Mouse (Mus musculus) hindbrain, embryonic 11.5 days (tissue): Measurements from ENCODE around the gene Adamtsl3. TPM values are rescaled to one million over a fixed set of nuclear protein-coding genes. Genes with fewer than 3 reads are reported as not detected.

ENCODE experiments used
- ATAC-seq: fragments of 200-750 bp; cut with Nextera tagmentation; 2 replicates; pipeline ENCODE4 v1.8.0; 2017; ENCODE audit warnings: mild to moderate bottlenecking, moderate TSS enrichment, moderate library complexity; ENCODE audit not compliant: low FRiP score
- DNase-seq: peaks from one replicate; pipeline ENCODE4 v3.0.0-alpha.2; 2015; ENCODE audit warnings: low spot score
- H3K27ac ChIP-seq: fragments of 300-500 bp; sonication (generic); 2 replicates; pipeline ENCODE4 v1.5.1; 2014; ENCODE audit warnings: mild to moderate bottlenecking, low read depth, low read length
- H3K27me3 ChIP-seq: fragments of 300-500 bp; sonication (generic); 2 replicates; pipeline ENCODE4 v1.6.1; 2014; ENCODE audit warnings: mild to moderate bottlenecking, low read length, moderate library complexity, mixed read lengths; ENCODE audit not compliant: control insufficient read depth, insufficient read depth
- H3K36me3 ChIP-seq: fragments of 300-500 bp; sonication (generic); 2 replicates; pipeline ENCODE4 v1.6.1; 2014; ENCODE audit warnings: mild to moderate bottlenecking, low read length, moderate library complexity, mixed read lengths; ENCODE audit not compliant: control insufficient read depth, insufficient read depth
- H3K4me1 ChIP-seq: fragments of 300-500 bp; sonication (generic); replicated peaks from 2 replicates; pipeline ENCODE4 v1.6.1; 2014; ENCODE audit warnings: low read length, mixed read lengths; ENCODE audit not compliant: control insufficient read depth, insufficient read depth
- H3K4me2 ChIP-seq: fragments of 300-500 bp; sonication (generic); replicated peaks from 2 replicates; pipeline ENCODE4 v1.6.1; 2014; ENCODE audit warnings: mild to moderate bottlenecking, low read depth, low read length
- H3K4me3 ChIP-seq: fragments of 300-500 bp; sonication (generic); 2 replicates; pipeline ENCODE4 v1.5.1; 2014; ENCODE audit warnings: low read depth, low read length
- H3K9ac ChIP-seq: fragments of 300-500 bp; sonication (generic); 2 replicates; pipeline ENCODE4 v1.6.1; 2014; ENCODE audit warnings: low read depth, low read length
- H3K9me3 ChIP-seq: fragments of 300-500 bp; sonication (generic); 2 replicates; pipeline ENCODE4 v1.6.1; 2016; ENCODE audit warnings: low read length; ENCODE audit not compliant: control insufficient read depth
- WGBS: fragments of 180-500 bp; shearing (Covaris S2); extraction: QIAGEN DNeasy Blood & Tissue Kit; methylation state at CpG from one replicate; pipeline ENCODE4 v1.1.7; 2014; 5-methylcytosine and 5-hydroxymethylcytosine counted together
- polyA plus RNA-seq: library from polyadenylated mRNA; unstranded; fragments of >200 nt; fragmentation: Nextera tagmentation; extraction: Ambion mirVana; gene quantifications from 2 replicates; pipeline ENCODE4 v1.2.1, GENCODE M21; 2014

The Adamtsl3 gene
- polyA plus RNA-seq, 1 experiment from 2014 or later = 0.66 TPM

- no peaks in the 10 kb centered on the region for H3K27me3 ChIP-seq
- H3K4me3 ChIP-seq = no peak overlapping the region
- no peaks in the 10 kb centered on the region for H3K4me1 ChIP-seq
- no peak for DNase-seq
- no peaks in the 10 kb centered on the region for H3K36me3 ChIP-seq
- H3K9ac ChIP-seq = no peak overlapping the region
- no peaks in the 10 kb centered on the region for H3K9me3 ChIP-seq
- no peak overlapping the region for H3K4me2 ChIP-seq
- H3K27ac ChIP-seq = no peak overlapping the region
- whole genome bisulfite sequencing = 48% methylated on average over 8 of the region's 8 CpGs
- ATAC-seq = no peak
These were observed 231.2 kb downstream of the Adamtsl3 start for GRCm38 (mm10) chr7:82566688-82567087.

- Histone ChIP-seq H3K4me2 (no peak overlapping the region), H3K27me3 (no peaks in the 10 kb centered on the region), H3K27ac (no peak overlapping the region), H3K4me3 (no peak overlapping the region), H3K9ac (no peak overlapping the region), H3K4me1 (no peaks in the 10 kb centered on the region), H3K9me3 (no peaks in the 10 kb centered on the region), H3K36me3 (no peaks in the 10 kb centered on the region)
- WGBS = 98% methylated on average over 3 of the region's 3 CpGs
- DNase-seq (no peak), ATAC-seq (no peak)
These were observed 232.3 kb downstream of the Adamtsl3 start for GRCm38 (mm10) chr7:82567811-82568210.

GRCm38 (mm10) chr7:82572981-82573380 is 237.5 kb downstream of the Adamtsl3 start:
- 70% methylated on average over 1 of the region's 1 CpGs for WGBS
- Histone ChIP-seq H3K9me3 (no peaks in the 10 kb centered on the region), H3K9ac (no peak overlapping the region), H3K4me1 (no peaks in the 10 kb centered on the region), H3K27ac (no peak overlapping the region), H3K4me3 (no peak overlapping the region), H3K36me3 (no peaks in the 10 kb centered on the region), H3K27me3 (no peaks in the 10 kb centered on the region), H3K4me2 (no peak overlapping the region)
- DNase-seq (no peak), ATAC-seq (no peak)

GRCm38 (mm10) chr7:82580007-82580406 is 244.5 kb downstream of the Adamtsl3 start:
- Histone ChIP-seq H3K9ac (no peak overlapping the region), H3K9me3 (no peaks in the 10 kb centered on the region), H3K27me3 (no peaks in the 10 kb centered on the region), H3K27ac (no peak overlapping the region), H3K4me1 (no peaks in the 10 kb centered on the region), H3K4me3 (no peak overlapping the region), H3K4me2 (no peak overlapping the region), H3K36me3 (no peaks in the 10 kb centered on the region)
- 85% methylated on average over 3 of the region's 3 CpGs for WGBS
- ATAC-seq = no peak
- DNase-seq = no peak

- Histone ChIP-seq H3K4me2 (no peak overlapping the region), H3K27me3 (no peaks in the 10 kb centered on the region), H3K9me3 (no peaks in the 10 kb centered on the region), H3K4me1 (no peaks in the 10 kb centered on the region), H3K9ac (no peak overlapping the region), H3K27ac (no peak overlapping the region), H3K4me3 (no peak overlapping the region), H3K36me3 (no peaks in the 10 kb centered on the region)
- DNase-seq (no peak), ATAC-seq (no peak)
- 78% methylated on average over 5 of the region's 5 CpGs for WGBS
These were observed 246.3 kb downstream of the Adamtsl3 start for GRCm38 (mm10) chr7:82581802-82582201.

- Histone ChIP-seq H3K4me2 (no peak overlapping the region), H3K9me3 (no peaks in the 10 kb centered on the region), H3K4me3 (no peak overlapping the region), H3K27ac (no peak overlapping the region), H3K9ac (no peak overlapping the region), H3K4me1 (no peaks in the 10 kb centered on the region), H3K36me3 (no peaks in the 10 kb centered on the region), H3K27me3 (no peaks in the 10 kb centered on the region)
- 80% methylated on average over 4 of the region's 4 CpGs for WGBS
- DNase-seq (no peak), ATAC-seq (no peak)
These were observed 247.0 kb downstream of the Adamtsl3 start for GRCm38 (mm10) chr7:82582534-82582933.

GRCm38 (mm10) chr7:82590931-82591330 is 255.4 kb downstream of the Adamtsl3 start:
- Histone ChIP-seq H3K9ac (no peak overlapping the region), H3K27ac (no peak overlapping the region), H3K9me3 (no peaks in the 10 kb centered on the region), H3K4me3 (no peak overlapping the region), H3K4me2 (no peak overlapping the region), H3K36me3 (no peaks in the 10 kb centered on the region), H3K27me3 (no peaks in the 10 kb centered on the region), H3K4me1 (no peaks in the 10 kb centered on the region)
- ATAC-seq (no peak), DNase-seq (no peak)
- 90% methylated on average over 6 of the region's 6 CpGs for WGBS

- H3K27ac ChIP-seq = no peak overlapping the region
- no peaks in the 10 kb centered on the region for H3K9me3 ChIP-seq
- no peaks in the 10 kb centered on the region for H3K4me1 ChIP-seq
- H3K36me3 ChIP-seq = no peaks in the 10 kb centered on the region
- DNase-seq (no peak), ATAC-seq (no peak)
- WGBS = 78% methylated on average over 4 of the region's 4 CpGs
- no peak overlapping the region for H3K4me2 ChIP-seq
- no peak overlapping the region for H3K9ac ChIP-seq
- H3K27me3 ChIP-seq = no peaks in the 10 kb centered on the region
- H3K4me3 ChIP-seq = no peak overlapping the region
These were observed 266.5 kb downstream of the Adamtsl3 start for GRCm38 (mm10) chr7:82602008-82602407.

GRCm38 (mm10) chr7:82605425-82605824 is 269.9 kb downstream of the Adamtsl3 start:
- no peaks in the 10 kb centered on the region for H3K36me3 ChIP-seq
- no peaks in the 10 kb centered on the region for H3K4me1 ChIP-seq
- H3K27me3 ChIP-seq = no peaks in the 10 kb centered on the region
- no peaks in the 10 kb centered on the region for H3K9me3 ChIP-seq
- H3K27ac ChIP-seq = no peak overlapping the region
- no peak for ATAC-seq
- no peak overlapping the region for H3K4me3 ChIP-seq
- 81% methylated on average over 6 of the region's 6 CpGs for WGBS
- DNase-seq = no peak
- no peak overlapping the region for H3K9ac ChIP-seq
- no peak overlapping the region for H3K4me2 ChIP-seq
